Mouse (Mus musculus) CH12.LX (cell line): ENCODE measurements around the gene Tkfc. TPM values are rescaled to one million over a fixed set of nuclear protein-coding genes. Genes with fewer than 3 reads are reported as not detected.

Source experiments
- DNase-seq: peaks from one replicate; pipeline ENCODE4 v3.0.0-alpha.2; 2013; ENCODE audit errors: extremely low read depth
- H3K27ac ChIP-seq: 2 replicates; pipeline ENCODE4 v1.5.1; 2012; ENCODE audit warnings: low read depth, mild to moderate bottlenecking, control low read depth, moderate library complexity; ENCODE audit not compliant: insufficient read depth
- H3K27me3 ChIP-seq: replicated peaks from 2 replicates; pipeline ENCODE3; 2012; ENCODE audit warnings: inconsistent platforms
- H3K36me3 ChIP-seq, 2 experiments: replicated peaks in 1 of 2; 2 replicates each; pipeline versions ENCODE3 to v1.6.1; 2012; ENCODE audit warnings: inconsistent platforms in 1 of 2, low read length in 1 of 2, mild to moderate bottlenecking in 1 of 2, mixed read lengths in 1 of 2, moderate library complexity in 1 of 2; ENCODE audit not compliant: control insufficient read depth in 1 of 2, insufficient read depth in 1 of 2
- H3K4me1 ChIP-seq, 2 experiments: 2 replicates each; pipeline ENCODE4 v1.6.1; 2012; ENCODE audit warnings: inconsistent platforms in 1 of 2, moderate library complexity in 1 of 2; ENCODE audit not compliant: insufficient read depth in 2 of 2, control insufficient read depth in 1 of 2
- H3K4me2 ChIP-seq: 2 replicates; pipeline ENCODE4 v1.6.1; 2012; ENCODE audit warnings: low read depth, mild to moderate bottlenecking, control low read depth; ENCODE audit not compliant: poor library complexity, insufficient read depth, severe bottlenecking
- H3K4me3 ChIP-seq, 3 experiments: fragments of 150-350 bp in 1 of 3; sonication (generic) in 1 of 3; replicated peaks in 1 of 3; 2 replicates each; pipeline versions ENCODE3 to v1.5.1; 2011 to 2012; ENCODE audit warnings: low read depth in 2 of 3, low read length in 2 of 3, mild to moderate bottlenecking in 2 of 3, moderate library complexity in 2 of 3, control low read depth in 1 of 3, improper control_type of control experiment in 1 of 3, inconsistent platforms in 1 of 3, mixed read lengths in 1 of 3; ENCODE audit not compliant: poor library complexity in 1 of 3
- H3K79me2 ChIP-seq: replicated peaks from 2 replicates; pipeline ENCODE4 v1.6.1; 2012; ENCODE audit warnings: mild to moderate bottlenecking, moderate library complexity; ENCODE audit not compliant: control insufficient read depth, poor library complexity, insufficient read depth, severe bottlenecking; ENCODE audit errors: extremely low read depth
- H3K9ac ChIP-seq: 2 replicates; pipeline ENCODE4 v1.6.1; 2012; ENCODE audit warnings: low read depth, mild to moderate bottlenecking, control low read depth, moderate library complexity; ENCODE audit not compliant: insufficient read depth
- H3K9me3 ChIP-seq: replicated peaks from 2 replicates; pipeline ENCODE3; 2012; ENCODE audit warnings: low read length, inconsistent platforms, mixed read lengths
- CHD2 ChIP-seq: IDR thresholded peaks from 2 replicates; pipeline ENCODE4 v1.6.1; 2011; ENCODE audit warnings: low read length, improper control_type of control experiment
- CTCF ChIP-seq, 2 experiments: IDR thresholded peaks in 1 of 2; conservative IDR thresholded peaks in 1 of 2; 2 replicates each; pipeline ENCODE4 v1.5.1; 2011 to 2012; ENCODE audit warnings: low read depth in 2 of 2, low read length in 2 of 2, improper control_type of control experiment in 1 of 2, inconsistent platforms in 1 of 2, mild to moderate bottlenecking in 1 of 2, moderate library complexity in 1 of 2
- ELF1 ChIP-seq: IDR thresholded peaks from 2 replicates; pipeline ENCODE4 v1.6.1; 2014; ENCODE audit warnings: low read depth, mild to moderate bottlenecking, inconsistent platforms, low read length, improper control_type of control experiment
- ETS1 ChIP-seq: conservative IDR thresholded peaks from 2 replicates; pipeline ENCODE4 v1.6.1; 2012; ENCODE audit warnings: low read depth, mild to moderate bottlenecking, inconsistent platforms, low read length, improper control_type of control experiment, moderate library complexity
- GABPA ChIP-seq: IDR thresholded peaks from 2 replicates; pipeline ENCODE4 v1.6.1; 2012; ENCODE audit warnings: low read depth, low read length, improper control_type of control experiment, inconsistent platforms; ENCODE audit not compliant: insufficient replicate concordance
- HCFC1 ChIP-seq: IDR thresholded peaks from 2 replicates; pipeline ENCODE4 v1.6.1; 2012; ENCODE audit warnings: low read depth, mild to moderate bottlenecking, inconsistent platforms, low read length, improper control_type of control experiment
- JUN ChIP-seq: IDR thresholded peaks from 2 replicates; pipeline ENCODE4 v1.6.1; 2011; ENCODE audit warnings: low read depth, mild to moderate bottlenecking, low read length, improper control_type of control experiment, moderate library complexity; ENCODE audit not compliant: insufficient read depth
- JUND ChIP-seq: conservative IDR thresholded peaks from 2 replicates; pipeline ENCODE4 v1.6.1; 2011; ENCODE audit warnings: low read depth, low read length, improper control_type of control experiment
- MYC ChIP-seq: IDR thresholded peaks from 2 replicates; pipeline ENCODE4 v1.6.1; 2011; ENCODE audit warnings: low read depth, mild to moderate bottlenecking, improper control_type of control experiment, low read length
- NELFE ChIP-seq: IDR thresholded peaks from 2 replicates; pipeline ENCODE4 v1.6.1; 2011; ENCODE audit warnings: low read depth, low read length, improper control_type of control experiment
- PAX5 ChIP-seq: IDR thresholded peaks from 2 replicates; pipeline ENCODE4 v1.6.1; 2012; ENCODE audit warnings: low read length, inconsistent platforms, mixed read lengths
- POLR2AphosphoS2 ChIP-seq: IDR thresholded peaks from 2 replicates; pipeline ENCODE4 v1.6.1; 2011; ENCODE audit warnings: low read depth, low read length, improper control_type of control experiment
- RAD21 ChIP-seq: IDR thresholded peaks from 2 replicates; pipeline ENCODE4 v1.6.1; 2011; ENCODE audit warnings: low read depth, mild to moderate bottlenecking, low read length, improper control_type of control experiment, moderate library complexity
- RCOR1 ChIP-seq: conservative IDR thresholded peaks from 2 replicates; pipeline ENCODE4 v1.6.1; 2012; ENCODE audit warnings: low read depth, mild to moderate bottlenecking, inconsistent platforms, low read length, improper control_type of control experiment
- SMC3 ChIP-seq: IDR thresholded peaks from 2 replicates; pipeline ENCODE4 v1.6.1; 2011; ENCODE audit warnings: low read depth, low read length, improper control_type of control experiment
- TBP ChIP-seq: conservative IDR thresholded peaks from 2 replicates; pipeline ENCODE4 v1.6.1; 2011; ENCODE audit warnings: low read depth, low read length, improper control_type of control experiment
- UBTF ChIP-seq: IDR thresholded peaks from 2 replicates; pipeline ENCODE4 v1.6.1; 2012; ENCODE audit warnings: low read depth, mild to moderate bottlenecking, inconsistent platforms, low read length, improper control_type of control experiment, moderate library complexity
- ZKSCAN1 ChIP-seq: IDR thresholded peaks from 2 replicates; pipeline ENCODE4 v1.6.1; 2012; ENCODE audit warnings: low read depth, inconsistent platforms, low read length, improper control_type of control experiment, borderline replicate concordance
- ZMIZ1 ChIP-seq: IDR thresholded peaks from 2 replicates; pipeline ENCODE4 v1.6.1; 2012; ENCODE audit warnings: low read depth, mild to moderate bottlenecking, inconsistent platforms, low read length, improper control_type of control experiment
- dilution Hi-C: fragments of 300-500 bp; cut with MboI; formaldehyde crosslinking; loops from 2 replicates; pipeline ENCODE4 v1.14.3; 2020; ENCODE audit warnings: low sequenced_read_pairs; ENCODE audit not compliant: extremely low pct_unique_long_range_greater_than_20kb, extremely low pct_ligation_motif_present
- in situ Hi-C: fragments of 300-500 bp; cut with MboI; formaldehyde crosslinking; loops from 3 replicates; pipeline ENCODE4 v1.14.3; 2019; ENCODE audit warnings: low sequenced_read_pairs, low pct_ligation_motif_present, low pct_unique_long_range_greater_than_20kb, mixed read lengths
- polyA plus RNA-seq: library from polyadenylated mRNA; unstranded; fragments of >175 nt; gene quantifications from 2 replicates; pipeline ENCODE4 v1.2.1, GENCODE M21; 2012; ENCODE audit warnings: low read depth; ENCODE audit not compliant: insufficient read length
- total RNA-seq, 2 experiments: library from RNA; depleted of rRNA; stranded (reverse); fragments of 300-350 nt in 1 of 2; fragments of >200 nt in 1 of 2; gene quantifications; 2 replicates each; pipeline ENCODE4 v1.2.3; 2012 to 2014

The Tkfc gene
- total and polyA plus RNA-seq, 3 experiments = 2.4 to 15.0 (median 11.0) TPM

DNA sequence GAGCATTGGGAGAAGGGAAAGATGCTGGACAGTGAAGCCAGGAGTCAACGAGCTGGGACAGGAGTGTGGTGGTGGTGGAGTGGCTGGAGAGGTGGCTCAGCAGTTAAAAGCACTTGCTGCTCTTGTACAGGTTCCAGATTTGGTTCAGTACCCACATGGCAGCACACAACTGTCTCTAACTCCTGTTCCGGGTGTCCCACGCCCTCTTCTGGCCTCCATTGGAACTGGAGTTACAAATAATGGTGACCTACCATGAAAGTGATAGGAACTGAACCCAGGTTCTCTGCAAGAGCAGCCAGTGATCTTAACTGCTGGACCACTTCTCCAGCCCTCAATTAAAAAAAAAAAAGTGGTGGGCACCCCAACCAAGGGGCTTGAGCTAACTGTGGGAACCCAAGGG, 7.3 kb downstream of the Tkfc start:
- peak; percentile 67 for DNase-seq
- Histone ChIP-seq H3K9me3 (no peaks in the 10 kb centered on the region), H3K4me1 (peaks cover 7 to 42% of the 10 kb centered on the region in 2 experiments), H3K4me3 (no peak overlapping the region), H3K36me3 (peaks cover 48 to 77% of the 10 kb centered on the region in 2 experiments), H3K9ac (no peak overlapping the region), H3K27ac (no peak overlapping the region), H3K79me2 (no peaks in the 10 kb centered on the region), H3K27me3 (no peaks in the 10 kb centered on the region), H3K4me2 (no peak overlapping the region)
- dilution Hi-C loops (no loop called here), in situ Hi-C loops (no loop called here)
- TF ChIP-seq CTCF (conservative IDR thresholded peaks at IDR 0.05 in 1 of 2, IDR thresholded peaks at IDR 0.05 in 1 of 2; ENCODE audit: low read depth in 2 of 2, low read length in 2 of 2) (peak in 1 of 2 experiments; percentile 67; a peak in 3 of 4 replicates), ELF1 (peak; percentile 52; the same call in 1 of the 2 replicates), ZMIZ1 (no peak; the same call in 1 of the 2 replicates), RAD21 (peak; percentile 58), NELFE (no peak), GABPA (no peak), JUN (no peak), SMC3 (peak; percentile 62), MYC (peak; percentile 81; the same call in 1 of the 2 replicates), HCFC1 (no peak)

DNA sequence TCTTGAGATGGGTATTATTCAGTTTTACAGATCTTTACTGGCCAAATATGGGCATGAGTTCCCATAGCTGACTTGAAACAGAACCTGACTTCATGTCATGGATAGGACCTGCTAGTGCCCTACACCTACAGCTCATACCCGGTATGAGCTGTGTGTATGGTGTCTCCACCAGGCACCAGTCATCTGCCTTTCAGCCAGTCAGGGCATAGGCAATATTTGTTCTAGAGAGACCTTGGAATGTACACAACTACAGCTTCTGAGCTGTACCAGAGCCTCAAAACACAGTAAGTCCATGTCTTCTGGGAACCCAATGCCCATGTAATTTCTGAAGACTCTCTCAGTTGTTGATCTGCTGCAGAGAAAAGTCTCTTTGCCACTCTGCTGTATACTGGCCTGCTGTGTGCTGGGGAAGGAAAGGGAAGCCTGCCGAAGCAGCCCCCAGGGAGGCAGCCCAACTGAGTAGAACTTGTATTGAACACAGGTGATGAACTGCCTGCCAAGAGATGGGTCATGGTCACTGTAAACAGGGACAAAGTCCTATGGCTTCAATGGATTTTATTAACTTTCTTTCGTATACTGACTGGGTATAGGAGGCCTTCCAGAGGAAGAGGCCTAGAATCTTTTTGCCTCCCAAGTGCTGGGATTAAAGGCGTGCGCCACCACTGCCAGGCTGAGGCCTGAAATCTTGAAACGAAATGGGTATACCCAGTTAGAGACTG, 13.6 kb downstream of the Tkfc start:
- peaks cover 22 to 50% of the 10 kb centered on the region in 2 experiments for H3K4me1 ChIP-seq

More for the DNA sequence above, 13.6 kb downstream of the Tkfc start:
- no peak for DNase-seq
- Histone ChIP-seq H3K36me3 (peaks cover 83 to 94% of the 10 kb centered on the region in 2 experiments), H3K79me2 (peaks cover 6% of the 10 kb centered on the region; the same call in 1 of the 2 replicates), H3K9ac (no peak overlapping the region), H3K9me3 (no peaks in the 10 kb centered on the region), H3K27ac (no peak overlapping the region), H3K4me3 (no peak overlapping the region), H3K27me3 (no peaks in the 10 kb centered on the region), H3K4me2 (no peak overlapping the region)
- dilution Hi-C loops (no loop called here), in situ Hi-C loops (no loop called here)
- TF ChIP-seq ZKSCAN1 (no peak), ETS1 (no peak), UBTF (no peak), TBP (no peak), HCFC1 (no peak), PAX5 (no peak), JUND (no peak), POLR2AphosphoS2 (no peak), RCOR1 (no peak), CHD2 (no peak)
